Mouse (Mus musculus) T-cell, adult 2 months (primary cell): ENCODE results near the gene Arhgef25.
"Not testable (repeated sequence)": the region's sequence is repeated elsewhere in the genome, so short reads cannot be mapped to it uniquely, and the experiment has no call there.

Source experiments
- DNase-seq: peaks from one replicate; pipeline ENCODE4 v3.0.0; 2022; ENCODE audit warnings: low spot score

The Arhgef25 gene

GRCm38 (mm10) chr10:127138328-127139141 is 51.3 kb downstream of the Arhgef25 start:
- DNase-seq: no peak

- DNase-seq: no peak
Measured at GRCm38 (mm10) chr10:127137896-127138295, 52.0 kb downstream of the Arhgef25 start.

GRCm38 (mm10) chr10:127136510-127136909 is 53.4 kb downstream of the Arhgef25 start:
- DNase-seq: peak; percentile 86

- peak; percentile 86 for DNase-seq
Measured at GRCm38 (mm10) chr10:127135118-127135836, 54.6 kb downstream of the Arhgef25 start.

GRCm38 (mm10) chr10:127134394-127135035 is 55.4 kb downstream of the Arhgef25 start:
- not testable (repeated sequence) for DNase-seq
